Mouse (Mus musculus): Measurements from ENCODE around the gene Ctsf. TPM values are rescaled to one million over a fixed set of nuclear protein-coding genes. Genes with fewer than 3 reads are reported as not detected.
A peak's percentile ranks its signal among the peaks of the same experiment; 100 is the strongest.

Gene Ctsf
- polyA plus RNA-seq, 1 experiment from 2014 or later = 13.2 TPM

DNA sequence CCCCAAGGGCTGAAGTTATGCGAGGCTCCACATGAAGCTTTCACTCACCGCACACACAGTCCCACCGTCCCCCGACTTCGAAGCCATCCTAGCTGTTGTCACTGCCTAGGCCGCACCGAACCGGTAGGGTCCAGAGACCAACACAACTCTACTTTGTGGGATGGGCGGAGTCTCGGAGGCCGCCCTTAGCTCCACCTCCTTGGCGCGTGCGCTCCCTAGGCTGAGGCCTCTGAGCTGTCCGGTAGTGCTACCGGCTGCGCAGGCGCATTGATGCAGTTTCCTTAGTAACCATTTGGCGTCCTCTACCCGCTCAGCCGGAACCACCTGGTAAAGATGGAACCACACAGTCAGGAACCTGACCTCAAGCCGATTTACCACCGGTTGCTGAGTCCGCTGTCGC lies 15.8 kb upstream of the Ctsf start, which contains the start of the genes Ccs and Ccdc87:
Gene Ccs, minus strand, starts transcription at position 184 of the 400 bp plus-strand sequence.
Gene Ccdc87, plus strand, starts transcription at position 218 of the 400 bp plus-strand sequence.
- 0 out of 2 replicates have a peak within 1 kb of the TSS, but pooled peaks have one; percentile 53 for H3K27ac ChIP-seq (ENCODE audit: low read depth, low read length)
- DNase-seq (ENCODE audit: low spot score) (peak; percentile 90), ATAC-seq (replicated peaks; ENCODE audit: low FRiP score) (peak; percentile 98)
- under 1% methylated on average over 25 of the region's 25 CpGs for WGBS
- H3K4me2 ChIP-seq = peak within 1 kb of the TSS; percentile 99
- H3K4me3 ChIP-seq (ENCODE audit: low read depth, low read length) = peak within 1 kb of the TSS; percentile 72
- H3K4me1 ChIP-seq (replicated peaks; ENCODE audit: control insufficient read depth, insufficient read depth, low read length) = peaks cover 14% of the 10 kb centered on the region
- H3K27me3 ChIP-seq (replicated peaks; ENCODE audit: control insufficient read depth, insufficient read depth, low read length) = peaks cover 34% of the 10 kb centered on the region
- H3K36me3 ChIP-seq (ENCODE audit: control insufficient read depth, insufficient read depth, low read length) = no peaks in the 10 kb centered on the region
- H3K9me3 ChIP-seq (ENCODE audit: control insufficient read depth, low read length) = no peaks in the 10 kb centered on the region
- H3K9ac ChIP-seq (ENCODE audit: low read depth, low read length) = peak within 1 kb of the TSS; percentile 86

DNA sequence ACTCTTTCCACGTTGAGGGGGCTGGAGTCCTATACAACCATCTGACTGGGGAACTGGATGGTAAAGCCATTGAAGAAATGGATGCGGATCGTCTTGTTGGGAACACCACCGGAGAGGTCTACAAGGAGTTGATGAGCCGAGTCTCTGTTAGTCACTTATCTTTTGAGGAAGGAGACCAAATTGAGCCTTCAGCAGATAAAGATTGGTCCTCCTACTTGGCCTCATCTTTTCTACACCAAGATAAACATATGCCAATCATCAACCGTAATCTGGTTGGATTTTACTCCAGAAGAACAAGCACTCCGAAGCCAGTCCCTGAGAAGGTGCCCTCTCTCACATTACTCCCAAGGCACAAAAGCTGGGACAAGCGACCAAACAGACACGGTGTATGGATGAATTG lies 14.1 kb upstream of the Ctsf start:
- H3K4me2 ChIP-seq = no peak overlapping the region
- no peak overlapping the region for H3K27ac ChIP-seq (ENCODE audit: low read depth, low read length)
- ATAC-seq (replicated peaks; ENCODE audit: low FRiP score) (no peak), DNase-seq (ENCODE audit: low spot score) (no peak)
- no peaks in the 10 kb centered on the region for H3K9me3 ChIP-seq (ENCODE audit: control insufficient read depth, low read length)
- H3K4me3 ChIP-seq (ENCODE audit: low read depth, low read length) = no peak overlapping the region
- no peak overlapping the region for H3K9ac ChIP-seq (ENCODE audit: low read depth, low read length)
- no peaks in the 10 kb centered on the region for H3K36me3 ChIP-seq (ENCODE audit: control insufficient read depth, insufficient read depth, low read length)
- 71% methylated on average over 9 of the region's 9 CpGs for WGBS
- peaks cover 14% of the 10 kb centered on the region for H3K4me1 ChIP-seq (replicated peaks; ENCODE audit: control insufficient read depth, insufficient read depth, low read length)
- H3K27me3 ChIP-seq (replicated peaks; ENCODE audit: control insufficient read depth, insufficient read depth, low read length) = peaks cover 34% of the 10 kb centered on the region

DNA sequence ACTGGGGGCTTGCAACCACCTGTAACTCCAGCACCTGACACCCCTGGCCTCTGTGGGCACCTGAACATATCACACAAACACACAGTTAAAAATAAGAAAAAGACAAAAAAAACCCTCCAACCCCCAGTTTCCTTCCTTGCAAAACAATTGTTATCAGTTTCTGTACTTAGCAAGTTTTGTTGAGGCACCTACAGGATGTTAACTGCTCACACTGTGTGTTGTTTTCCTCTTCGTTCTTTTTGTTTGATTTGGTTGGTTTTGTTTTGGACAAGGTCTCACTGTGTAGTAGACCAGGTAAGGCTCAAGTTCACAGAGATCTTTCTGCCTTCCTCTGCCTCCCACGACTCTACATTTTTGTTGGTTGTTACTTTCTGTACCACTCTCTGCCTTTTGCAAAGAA lies 12.3 kb upstream of the Ctsf start:
- peaks cover 36% of the 10 kb centered on the region for H3K27me3 ChIP-seq (replicated peaks; ENCODE audit: control insufficient read depth, insufficient read depth, low read length)
- WGBS = 61% methylated on average over 2 of the region's 2 CpGs
- no peak overlapping the region for H3K4me3 ChIP-seq (ENCODE audit: low read depth, low read length)
- H3K9me3 ChIP-seq (ENCODE audit: control insufficient read depth, low read length) = no peaks in the 10 kb centered on the region
- no peak for DNase-seq (ENCODE audit: low spot score)
- no peak overlapping the region for H3K27ac ChIP-seq (ENCODE audit: low read depth, low read length)
- ATAC-seq (replicated peaks; ENCODE audit: low FRiP score) = no peak
- H3K4me1 ChIP-seq (replicated peaks; ENCODE audit: control insufficient read depth, insufficient read depth, low read length) = peaks cover 14% of the 10 kb centered on the region
- H3K4me2 ChIP-seq = no peak overlapping the region
- no peak overlapping the region for H3K9ac ChIP-seq (ENCODE audit: low read depth, low read length)
- no peaks in the 10 kb centered on the region for H3K36me3 ChIP-seq (ENCODE audit: control insufficient read depth, insufficient read depth, low read length)

DNA sequence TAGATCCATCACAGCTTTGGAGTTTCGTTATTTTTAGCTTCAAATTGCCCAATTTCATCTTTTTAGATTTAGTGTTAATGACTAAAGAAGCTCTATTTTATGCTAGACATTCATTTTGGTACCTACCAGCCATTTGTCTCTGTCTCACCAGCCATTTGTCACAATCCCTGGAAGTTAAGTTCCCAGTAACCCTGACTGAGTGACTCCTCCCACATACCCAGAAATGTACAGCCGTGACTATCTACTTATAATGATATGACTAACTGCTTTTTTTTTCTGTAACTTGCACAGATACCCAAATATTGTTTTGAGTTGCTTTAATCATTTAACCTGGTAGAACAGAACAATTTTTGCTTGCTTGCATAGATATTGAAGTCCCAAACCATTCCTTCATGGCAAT lies 9.1 kb upstream of the Ctsf start:
- no peak overlapping the region for H3K4me2 ChIP-seq
- H3K27me3 ChIP-seq (replicated peaks; ENCODE audit: control insufficient read depth, insufficient read depth, low read length) = peaks cover 27% of the 10 kb centered on the region
- H3K4me3 ChIP-seq (ENCODE audit: low read depth, low read length) = no peak overlapping the region
- H3K36me3 ChIP-seq (ENCODE audit: control insufficient read depth, insufficient read depth, low read length) = no peaks in the 10 kb centered on the region
- H3K27ac ChIP-seq (ENCODE audit: low read depth, low read length) = no peak overlapping the region
- WGBS = 64% methylated on average over 2 of the region's 2 CpGs
- no peak for DNase-seq (ENCODE audit: low spot score)
- no peaks in the 10 kb centered on the region for H3K9me3 ChIP-seq (ENCODE audit: control insufficient read depth, low read length)
- no peak overlapping the region for H3K9ac ChIP-seq (ENCODE audit: low read depth, low read length)
- H3K4me1 ChIP-seq (replicated peaks; ENCODE audit: control insufficient read depth, insufficient read depth, low read length) = no peaks in the 10 kb centered on the region
- ATAC-seq (replicated peaks; ENCODE audit: low FRiP score) = no peak

DNA sequence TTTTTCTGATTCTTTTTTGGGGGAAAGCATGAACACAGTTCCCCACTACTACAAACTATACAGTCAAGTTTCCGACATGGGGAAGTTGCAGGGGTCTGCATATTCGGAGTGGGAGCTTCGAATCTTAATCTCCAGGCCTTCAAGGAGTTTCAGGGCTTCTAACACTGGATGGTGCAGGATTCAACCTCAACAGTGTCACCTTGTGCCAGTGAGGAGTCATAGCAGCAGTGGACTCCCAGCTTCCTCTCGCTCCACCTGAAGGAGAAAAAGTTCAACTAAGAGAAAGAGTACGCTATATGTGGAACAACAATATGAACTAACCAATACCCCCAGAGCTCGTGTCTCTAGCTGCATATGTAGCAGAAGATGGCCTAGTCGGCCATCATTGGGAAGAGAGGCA lies 7.4 kb upstream of the Ctsf start:
- no peak overlapping the region for H3K4me3 ChIP-seq (ENCODE audit: low read depth, low read length)
- WGBS = 32% methylated on average over 7 of the region's 7 CpGs
- H3K27me3 ChIP-seq (replicated peaks; ENCODE audit: control insufficient read depth, insufficient read depth, low read length) = peaks cover 11% of the 10 kb centered on the region
- no peak for DNase-seq (ENCODE audit: low spot score)
- H3K4me1 ChIP-seq (replicated peaks; ENCODE audit: control insufficient read depth, insufficient read depth, low read length) = no peaks in the 10 kb centered on the region
- ATAC-seq (replicated peaks; ENCODE audit: low FRiP score) = no peak; the same call in 1 of the 2 replicates
- H3K27ac ChIP-seq (ENCODE audit: low read depth, low read length) = no peak overlapping the region
- no peak overlapping the region for H3K9ac ChIP-seq (ENCODE audit: low read depth, low read length)
- no peak overlapping the region for H3K4me2 ChIP-seq
- H3K36me3 ChIP-seq (ENCODE audit: control insufficient read depth, insufficient read depth, low read length) = no peaks in the 10 kb centered on the region
- H3K9me3 ChIP-seq (ENCODE audit: control insufficient read depth, low read length) = no peaks in the 10 kb centered on the region

DNA sequence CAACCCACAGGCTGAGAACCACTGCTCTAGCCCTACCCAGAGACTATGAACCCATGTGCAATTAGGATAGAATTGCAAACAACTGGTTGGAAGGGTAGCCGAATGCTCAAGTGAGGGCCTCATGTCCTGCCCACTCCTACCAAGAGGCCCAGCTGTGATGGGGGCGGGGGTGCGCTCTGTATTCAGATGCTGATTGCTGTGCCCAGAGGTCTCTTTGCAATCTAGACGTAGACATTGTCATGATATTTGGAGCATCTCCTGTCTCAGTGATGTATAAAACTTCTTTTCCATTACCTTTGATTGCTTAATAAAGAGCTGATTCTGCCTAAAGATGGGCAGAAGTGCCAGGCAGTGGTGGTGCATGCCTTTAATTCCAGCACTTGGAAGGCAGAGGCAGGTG lies 5.1 kb upstream of the Ctsf start:
- Histone ChIP-seq H3K9me3 (ENCODE audit: control insufficient read depth, low read length) (no peaks in the 10 kb centered on the region), H3K4me3 (ENCODE audit: low read depth, low read length) (no peak overlapping the region), H3K9ac (ENCODE audit: low read depth, low read length) (no peak overlapping the region), H3K4me1 (replicated peaks; ENCODE audit: control insufficient read depth, insufficient read depth, low read length) (no peaks in the 10 kb centered on the region), H3K27me3 (replicated peaks; ENCODE audit: control insufficient read depth, insufficient read depth, low read length) (peaks cover 11% of the 10 kb centered on the region), H3K27ac (ENCODE audit: low read depth, low read length) (no peak overlapping the region), H3K4me2 (no peak overlapping the region), H3K36me3 (ENCODE audit: control insufficient read depth, insufficient read depth, low read length) (no peaks in the 10 kb centered on the region)
- 58% methylated on average over 4 of the region's 4 CpGs for WGBS
- no peak for ATAC-seq (replicated peaks; ENCODE audit: low FRiP score)
- no peak for DNase-seq (ENCODE audit: low spot score)

DNA sequence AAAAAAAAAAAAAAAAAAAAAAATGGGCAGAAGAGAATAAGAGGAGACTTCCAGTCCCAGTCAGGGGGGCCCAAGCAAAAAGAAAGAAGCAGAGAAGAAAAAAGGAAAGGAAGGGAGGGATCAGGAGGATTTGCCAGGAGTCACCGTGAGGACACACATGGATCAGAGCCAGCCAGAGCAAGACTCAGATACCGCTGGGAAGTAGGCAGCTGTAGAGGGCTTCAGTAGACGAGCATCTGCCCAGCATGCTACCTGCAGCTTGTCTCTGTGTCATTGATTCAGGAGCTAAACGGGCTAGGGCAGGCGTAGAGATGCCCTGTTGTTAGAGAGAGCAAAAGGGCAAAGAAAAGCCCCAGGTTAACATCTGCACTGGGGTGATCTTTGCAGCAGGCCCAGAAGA lies 4.6 kb upstream of the Ctsf start:
- no peak overlapping the region for H3K27ac ChIP-seq (ENCODE audit: low read depth, low read length)
- WGBS = 50% methylated on average over 5 of the region's 5 CpGs
- no peak for ATAC-seq (replicated peaks; ENCODE audit: low FRiP score)
- H3K4me3 ChIP-seq (ENCODE audit: low read depth, low read length) = no peak overlapping the region
- no peak overlapping the region for H3K4me2 ChIP-seq
- no peaks in the 10 kb centered on the region for H3K36me3 ChIP-seq (ENCODE audit: control insufficient read depth, insufficient read depth, low read length)
- H3K27me3 ChIP-seq (replicated peaks; ENCODE audit: control insufficient read depth, insufficient read depth, low read length) = peaks cover 15% of the 10 kb centered on the region
- H3K4me1 ChIP-seq (replicated peaks; ENCODE audit: control insufficient read depth, insufficient read depth, low read length) = no peaks in the 10 kb centered on the region
- DNase-seq (ENCODE audit: low spot score) = no peak
- H3K9me3 ChIP-seq (ENCODE audit: control insufficient read depth, low read length) = no peaks in the 10 kb centered on the region
- H3K9ac ChIP-seq (ENCODE audit: low read depth, low read length) = no peak overlapping the region

DNA sequence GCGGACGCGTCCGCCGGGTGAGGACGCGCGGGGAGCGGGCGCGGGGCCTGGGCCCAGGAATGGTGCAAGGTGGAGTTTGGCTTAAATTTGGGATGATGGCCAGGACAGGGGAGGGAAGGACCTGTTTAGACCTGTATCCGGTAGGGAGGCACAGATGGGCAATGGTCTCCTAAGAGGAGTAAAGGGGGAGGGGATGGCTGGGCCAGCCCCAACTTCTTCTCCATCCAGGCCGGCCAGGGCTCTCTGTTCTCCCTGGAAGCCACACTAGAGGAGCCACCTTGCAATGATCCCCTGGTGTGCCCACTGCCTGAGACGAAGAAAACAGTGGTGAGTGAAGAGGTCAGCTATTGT lies 515 bp downstream of the Ctsf start:
- ATAC-seq (replicated peaks; ENCODE audit: low FRiP score) (no peak), DNase-seq (ENCODE audit: low spot score) (no peak)
- Histone ChIP-seq H3K27ac (ENCODE audit: low read depth, low read length) (no peak overlapping the region), H3K9me3 (ENCODE audit: control insufficient read depth, low read length) (no peaks in the 10 kb centered on the region), H3K27me3 (replicated peaks; ENCODE audit: control insufficient read depth, insufficient read depth, low read length) (peaks cover 24% of the 10 kb centered on the region), H3K9ac (ENCODE audit: low read depth, low read length) (peak overlapping the region; percentile 64), H3K4me1 (replicated peaks; ENCODE audit: control insufficient read depth, insufficient read depth, low read length) (peaks cover 22% of the 10 kb centered on the region), H3K4me3 (ENCODE audit: low read depth, low read length) (peak overlapping the region; percentile 67), H3K36me3 (ENCODE audit: control insufficient read depth, insufficient read depth, low read length) (no peaks in the 10 kb centered on the region), H3K4me2 (peak overlapping the region; percentile 98)
- WGBS = 8% methylated on average over 14 of the region's 14 CpGs

DNA sequence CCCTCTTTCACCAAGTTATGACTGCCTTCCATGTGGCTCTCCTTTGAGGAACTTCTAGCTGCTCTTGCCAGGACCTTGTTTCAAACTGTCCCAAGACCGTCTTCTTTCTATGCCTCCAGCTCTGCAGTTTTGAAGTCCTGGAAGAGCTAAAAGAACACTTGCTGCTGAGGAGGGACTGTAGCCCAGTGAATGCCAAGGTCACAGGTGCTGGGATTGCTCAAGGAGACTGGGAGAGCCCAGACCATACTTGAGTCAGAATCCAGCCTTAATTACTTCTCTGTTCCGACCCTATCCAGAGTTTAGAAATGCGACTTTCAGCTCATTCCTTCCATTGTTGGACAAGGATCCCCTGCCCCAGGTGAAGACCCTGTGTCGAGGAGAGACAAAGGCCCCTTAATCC lies 1.0 kb downstream of the Ctsf start:
- no peak overlapping the region for H3K9ac ChIP-seq (ENCODE audit: low read depth, low read length)
- H3K4me1 ChIP-seq (replicated peaks; ENCODE audit: control insufficient read depth, insufficient read depth, low read length) = peaks cover 22% of the 10 kb centered on the region
- H3K9me3 ChIP-seq (ENCODE audit: control insufficient read depth, low read length) = no peaks in the 10 kb centered on the region
- H3K27ac ChIP-seq (ENCODE audit: low read depth, low read length) = no peak overlapping the region
- H3K27me3 ChIP-seq (replicated peaks; ENCODE audit: control insufficient read depth, insufficient read depth, low read length) = peaks cover 23% of the 10 kb centered on the region
- DNase-seq (ENCODE audit: low spot score) (no peak), ATAC-seq (replicated peaks; ENCODE audit: low FRiP score) (no peak)
- peak overlapping the region; percentile 98 for H3K4me2 ChIP-seq
- 63% methylated on average over 4 of the region's 4 CpGs for WGBS
- peak overlapping the region; percentile 67; the same call in 1 of the 2 replicates for H3K4me3 ChIP-seq (ENCODE audit: low read depth, low read length)
- H3K36me3 ChIP-seq (ENCODE audit: control insufficient read depth, insufficient read depth, low read length) = no peaks in the 10 kb centered on the region
